Mouse (Mus musculus) ES-E14 (cell line): ENCODE results near the gene Ssc4d. TPM values are rescaled to one million over a fixed set of nuclear protein-coding genes. Genes with fewer than 3 reads are reported as not detected.

ENCODE experiments used
- DNase-seq: peaks from one replicate; pipeline ENCODE4 v3.0.0-alpha.2; 2013; ENCODE audit warnings: low read depth, low spot score
- H3K27ac ChIP-seq: 2 replicates; pipeline ENCODE4 v1.5.1; 2012; ENCODE audit warnings: low read depth, mild to moderate bottlenecking, low read length, moderate library complexity, mixed read lengths; ENCODE audit not compliant: poor library complexity, insufficient read depth, severe bottlenecking
- H3K36me3 ChIP-seq: 2 replicates; pipeline ENCODE4 v1.6.1; 2012; ENCODE audit warnings: mild to moderate bottlenecking, low read length, moderate library complexity, mixed read lengths; ENCODE audit not compliant: control insufficient read depth, poor library complexity, insufficient read depth, severe bottlenecking
- H3K4me1 ChIP-seq, 2 experiments: fragments of 150-350 bp in 1 of 2; sonication (generic) in 1 of 2; 2 replicates each; pipeline ENCODE4 v1.6.1; 2012; ENCODE audit warnings: low read length in 2 of 2, mild to moderate bottlenecking in 1 of 2, mixed read lengths in 1 of 2; ENCODE audit not compliant: control insufficient read depth in 2 of 2, insufficient read depth in 2 of 2, poor library complexity in 1 of 2
- H3K4me3 ChIP-seq, 2 experiments: fragments of 150-350 bp in 1 of 2; sonication (generic) in 1 of 2; 2 replicates each; pipeline ENCODE4 v1.5.1; 2012; ENCODE audit warnings: low read length in 2 of 2, low read depth in 1 of 2, mild to moderate bottlenecking in 1 of 2, mixed read lengths in 1 of 2; ENCODE audit not compliant: insufficient read depth in 1 of 2, poor library complexity in 1 of 2, severe bottlenecking in 1 of 2
- H3K9ac ChIP-seq: 2 replicates; pipeline ENCODE4 v1.6.1; 2012; ENCODE audit warnings: low read depth, mild to moderate bottlenecking, low read length, mixed read lengths; ENCODE audit not compliant: poor library complexity, insufficient read depth, severe bottlenecking
- H3K9me3 ChIP-seq: fragments of 150-350 bp; sonication (generic); 2 replicates; pipeline ENCODE4 v1.6.1; 2012; ENCODE audit warnings: low read depth, mild to moderate bottlenecking, low read length; ENCODE audit not compliant: control insufficient read depth, insufficient read depth
- CHD2 ChIP-seq: IDR thresholded peaks from 2 replicates; pipeline ENCODE4 v1.6.1; 2014; ENCODE audit warnings: mild to moderate bottlenecking, low read depth, low read length, inconsistent platforms
- HCFC1 ChIP-seq: IDR thresholded peaks from 2 replicates; pipeline ENCODE4 v1.6.1; 2012; ENCODE audit warnings: low read length, inconsistent platforms, borderline replicate concordance; ENCODE audit not compliant: insufficient read depth
- MAFK ChIP-seq: IDR thresholded peaks from 2 replicates; pipeline ENCODE4 v1.6.1; 2014; ENCODE audit warnings: mild to moderate bottlenecking, low read depth, low read length, inconsistent platforms; ENCODE audit not compliant: insufficient read depth
- ZC3H11A ChIP-seq: IDR thresholded peaks from 2 replicates; pipeline ENCODE4 v1.6.1; 2012; ENCODE audit warnings: low read depth, mild to moderate bottlenecking, inconsistent platforms, low read length, borderline replicate concordance
- ZNF384 ChIP-seq: IDR thresholded peaks from 2 replicates; pipeline ENCODE4 v1.6.1; 2012; ENCODE audit warnings: low read depth, low read length, inconsistent platforms
- in situ Hi-C, 2 experiments: fragments of 600-800 bp; cut with MboI; formaldehyde crosslinking; loops; one replicate each; pipeline ENCODE4 v1.15.1; 2025; ENCODE audit warnings: low sequenced_read_pairs in 2 of 2, inconsistent platforms in 1 of 2; ENCODE audit not compliant: unreplicated experiment in 2 of 2
- total RNA-seq: library from RNA; depleted of rRNA; stranded (reverse); fragments of 300-350 nt; gene quantifications from 2 replicates; pipeline ENCODE4 v1.2.3, GENCODE M21; 2012

Gene Ssc4d
- total RNA-seq, 1 experiment, result 11.0 TPM

DNA sequence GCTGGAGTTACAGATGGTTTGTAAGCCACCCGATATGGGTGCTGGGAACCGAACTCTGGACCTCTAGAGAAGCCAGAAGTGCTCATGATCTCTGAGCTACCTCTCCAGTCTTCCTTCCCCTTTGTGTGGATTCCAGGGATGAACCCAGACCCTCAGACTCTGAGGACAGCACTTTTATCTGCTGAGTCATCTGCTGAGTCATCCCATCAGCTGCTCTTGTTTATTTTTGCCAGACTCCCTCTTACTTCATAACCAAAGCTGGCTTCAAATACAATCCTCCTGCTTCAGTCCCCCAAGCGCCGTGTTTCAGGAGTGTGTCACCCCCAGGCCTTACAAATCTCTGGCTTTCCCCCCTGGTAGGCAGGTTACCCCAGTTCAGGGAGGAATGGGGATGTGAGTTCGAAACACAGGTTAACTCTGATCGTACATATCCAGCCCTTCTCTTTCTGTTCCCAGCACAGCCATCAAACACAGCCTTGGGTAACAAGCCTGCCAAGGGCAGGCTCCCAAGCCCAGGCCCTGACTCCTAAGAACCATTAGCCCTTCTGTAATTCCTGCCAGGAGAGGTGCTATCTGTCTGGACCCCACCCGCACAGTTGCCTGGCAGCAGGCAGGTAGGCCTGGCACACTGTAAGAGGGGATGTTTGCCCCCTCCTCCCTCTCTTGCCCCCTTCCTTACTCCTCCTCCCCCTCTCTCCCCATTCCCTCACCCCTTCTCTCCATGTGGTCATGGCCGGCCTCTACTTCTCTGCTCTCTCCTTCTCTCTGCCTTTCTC is 1.8 kb upstream of the Ssc4d start:
- no peaks in the 10 kb centered on the region for H3K36me3 ChIP-seq
- no peak overlapping the region for H3K4me3 ChIP-seq
- H3K9ac ChIP-seq, result no peak overlapping the region; the same call in 1 of the 2 replicates
- H3K9me3 ChIP-seq, result no peaks in the 10 kb centered on the region
- DNase-seq, result no peak
- in situ Hi-C loops, result no loop called here
- H3K27ac ChIP-seq, result no peak overlapping the region
- TF ChIP-seq ZNF384, result no peak
- peak; percentile 95 for TF ChIP-seq MAFK
- no peak for TF ChIP-seq ZC3H11A
- no peak for TF ChIP-seq HCFC1
- H3K4me1 ChIP-seq, result peaks cover 0 to 17% of the 10 kb centered on the region in 2 experiments; a peak in 2 of 4 replicates

DNA sequence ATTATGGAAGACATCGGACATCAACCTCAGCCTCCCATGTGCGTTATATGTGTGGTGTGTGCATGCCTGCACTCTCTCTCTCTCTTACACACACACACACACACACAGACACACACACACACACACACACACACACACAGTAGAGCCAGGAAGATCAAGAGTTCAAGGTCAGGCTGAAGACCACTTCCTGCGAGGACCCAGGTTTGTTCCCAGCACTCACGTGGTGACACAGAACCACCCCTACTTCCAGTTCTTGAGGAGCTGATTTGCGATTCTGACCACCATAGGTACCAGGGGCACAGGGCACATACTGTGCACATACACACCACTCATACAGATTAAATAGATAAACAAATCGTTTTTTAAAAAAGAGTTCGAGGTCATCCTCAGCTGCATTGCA is 2.5 kb downstream of the Ssc4d start:
- no peak for DNase-seq
- no peaks in the 10 kb centered on the region for H3K36me3 ChIP-seq
- H3K4me3 ChIP-seq, result no peak overlapping the region
- H3K27ac ChIP-seq, result no peak overlapping the region
- H3K9ac ChIP-seq, result peak overlapping the region; percentile 49; the same call in 1 of the 2 replicates
- in situ Hi-C loops, result no loop called here
- no peak for TF ChIP-seq MAFK
- no peak for TF ChIP-seq ZC3H11A
- TF ChIP-seq ZNF384, result no peak
- no peak for TF ChIP-seq HCFC1
- no peak for TF ChIP-seq CHD2
- no peaks in the 10 kb centered on the region for H3K9me3 ChIP-seq
- peaks cover 0 to 15% of the 10 kb centered on the region in 2 experiments; a peak in 2 of 4 replicates for H3K4me1 ChIP-seq

DNA sequence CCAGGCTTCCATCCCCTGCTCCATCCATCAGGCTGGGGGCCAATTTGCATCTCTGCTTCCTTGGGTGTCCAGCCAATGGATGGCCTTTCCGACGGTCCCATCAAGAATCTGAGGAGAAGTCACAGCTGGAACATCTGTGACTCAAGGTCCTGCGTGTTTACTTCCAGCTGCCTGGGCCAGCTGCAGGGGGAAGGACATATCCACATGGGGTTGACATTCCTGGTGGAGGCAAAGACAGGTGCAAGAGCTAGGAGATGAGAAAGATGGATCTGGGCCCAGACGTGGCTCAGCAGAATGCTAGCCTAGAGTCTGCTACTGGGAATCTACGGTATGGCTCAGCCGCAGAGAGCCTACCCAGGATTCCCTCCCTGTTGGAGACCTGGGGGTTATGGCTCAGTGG is 4.1 kb downstream of the Ssc4d start:
- H3K27ac ChIP-seq, result no peak overlapping the region
- H3K4me1 ChIP-seq, result peaks cover 0 to 13% of the 10 kb centered on the region in 2 experiments; a peak in 2 of 4 replicates
- no peaks in the 10 kb centered on the region for H3K36me3 ChIP-seq
- in situ Hi-C loops, result no loop called here
- H3K9me3 ChIP-seq, result no peaks in the 10 kb centered on the region
- TF ChIP-seq CHD2, result no peak
- no peak for TF ChIP-seq ZNF384
- no peak for TF ChIP-seq HCFC1
- no peak for TF ChIP-seq ZC3H11A
- no peak for TF ChIP-seq MAFK
- H3K4me3 ChIP-seq, result no peak overlapping the region
- H3K9ac ChIP-seq, result no peak overlapping the region
- no peak for DNase-seq

DNA sequence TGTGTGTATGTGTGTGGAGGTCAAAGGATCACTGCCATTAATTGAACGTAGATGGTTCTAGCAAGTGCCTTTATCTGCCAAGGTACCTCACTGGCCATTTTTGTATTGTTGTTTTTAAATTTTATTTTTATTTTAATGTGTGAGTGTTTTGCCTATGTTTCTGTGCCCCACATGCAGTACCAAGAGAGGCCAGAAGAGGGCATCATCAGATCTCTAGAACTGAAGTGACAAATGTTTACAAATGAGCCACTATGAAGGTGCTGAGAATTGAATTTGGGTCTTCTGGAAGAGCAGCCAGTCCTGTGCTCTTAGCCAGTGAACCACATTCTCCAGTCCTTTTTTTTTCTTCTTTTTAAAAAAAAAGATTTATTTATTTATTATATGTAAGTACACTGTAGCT is 5.5 kb downstream of the Ssc4d start:
- peaks cover 0 to 13% of the 10 kb centered on the region in 2 experiments; a peak in 2 of 4 replicates for H3K4me1 ChIP-seq
- no peak overlapping the region for H3K9ac ChIP-seq
- H3K4me3 ChIP-seq, result no peak overlapping the region
- H3K36me3 ChIP-seq, result no peaks in the 10 kb centered on the region
- no peaks in the 10 kb centered on the region for H3K9me3 ChIP-seq
- DNase-seq, result no peak
- no peak overlapping the region for H3K27ac ChIP-seq
- in situ Hi-C loops, result no loop called here
- TF ChIP-seq MAFK, result no peak
- no peak for TF ChIP-seq ZC3H11A
- no peak for TF ChIP-seq ZNF384
- no peak for TF ChIP-seq CHD2
- TF ChIP-seq HCFC1, result no peak
